Mouse (Mus musculus) macrophage (primary cell): Measurements from ENCODE around the gene Rnasel. TPM values are rescaled to one million over a fixed set of nuclear protein-coding genes. Genes with fewer than 3 reads are reported as not detected.
"Not testable (repeated sequence)": the region's sequence is repeated elsewhere in the genome, so short reads cannot be mapped to it uniquely, and the experiment has no call there.

Source experiments
- H3K27ac ChIP-seq: fragments of 350-480 bp; formaldehyde crosslinking; 2 replicates; pipeline ENCODE4 v1.9.0; 2021
- H3K36me3 ChIP-seq: fragments of 350-480 bp; formaldehyde crosslinking; 2 replicates; pipeline ENCODE4 v1.9.0; 2021; ENCODE audit errors: inconsistent target
- H3K4me3 ChIP-seq: fragments of 350-480 bp; formaldehyde crosslinking; 2 replicates; pipeline ENCODE4 v1.9.0; 2021; ENCODE audit errors: inconsistent target
- H3K79me2 ChIP-seq: fragments of 350-480 bp; formaldehyde crosslinking; 2 replicates; pipeline ENCODE4 v1.9.0; 2021; ENCODE audit errors: inconsistent target
- WGBS: methylation state at CpG from one replicate; pipeline ENCODE4 v1.1.7; 2026; ENCODE audit warnings: inconsistent platforms; ENCODE audit not compliant: missing documents; 5-methylcytosine and 5-hydroxymethylcytosine counted together
- polyA plus RNA-seq: library from polyadenylated mRNA; stranded (reverse); fragments of 250-400 nt; gene quantifications from 3 replicates; pipeline ENCODE4 v1.2.4, GENCODE M21; 2018; ENCODE audit warnings: inconsistent platforms

Rnasel gene
- polyA plus RNA-seq, 1 experiment from 2014 or later = 147 TPM

GRCm38 (mm10) chr1:153742374-153743155 is 6.7 kb upstream of the Rnasel start:
- Histone ChIP-seq H3K4me3 (no peak overlapping the region), H3K27ac (no peak overlapping the region), H3K79me2 (no peaks in the 10 kb centered on the region), H3K36me3 (no peaks in the 10 kb centered on the region)
- 45% methylated on average over 11 of the region's 11 CpGs for WGBS

- H3K4me3 ChIP-seq = no peak overlapping the region
- no peaks in the 10 kb centered on the region for H3K79me2 ChIP-seq
- 87% methylated on average over 13 of the region's 14 CpGs for WGBS
- no peaks in the 10 kb centered on the region for H3K36me3 ChIP-seq
- no peak overlapping the region for H3K27ac ChIP-seq
Measured at GRCm38 (mm10) chr1:153746119-153746670, 3.0 kb upstream of the Rnasel start.

GRCm38 (mm10) chr1:153746728-153747127 is 2.5 kb upstream of the Rnasel start:
- WGBS = 4% methylated on average over 12 of the region's 12 CpGs
- H3K4me3 ChIP-seq = no peak overlapping the region

GRCm38 (mm10) chr1:153747861-153748530 is 1.2 kb upstream of the Rnasel start:
- whole genome bisulfite sequencing = 31% methylated on average over 12 of the region's 12 CpGs
- Histone ChIP-seq H3K79me2 (peaks cover 11% of the 10 kb centered on the region), H3K4me3 (peak overlapping the region; percentile 30), H3K36me3 (no peaks in the 10 kb centered on the region), H3K27ac (peak overlapping the region; percentile 82)

More at GRCm38 (mm10) chr1:153746728-153747127, 2.5 kb upstream of the Rnasel start:
- H3K27ac ChIP-seq = no peak overlapping the region
- no peaks in the 10 kb centered on the region for H3K36me3 ChIP-seq
- H3K79me2 ChIP-seq = no peaks in the 10 kb centered on the region

- 0% methylated on average over 1 of the region's 1 CpGs for WGBS
- Histone ChIP-seq H3K27ac (peak overlapping the region; percentile 82), H3K79me2 (peaks cover 17% of the 10 kb centered on the region), H3K4me3 (peak overlapping the region; percentile 30), H3K36me3 (no peaks in the 10 kb centered on the region)
Measured at GRCm38 (mm10) chr1:153748549-153748948, 677 bp upstream of the Rnasel start.

GRCm38 (mm10) chr1:153750054-153750453 is 828 bp downstream of the Rnasel start:
- peaks cover 32% of the 10 kb centered on the region for H3K79me2 ChIP-seq
- 56% methylated on average over 6 of the region's 6 CpGs for WGBS
- peaks cover 14% of the 10 kb centered on the region; the same call in 1 of the 2 replicates for H3K36me3 ChIP-seq
- H3K4me3 ChIP-seq = no peak overlapping the region
- peak overlapping the region; percentile 82 for H3K27ac ChIP-seq

GRCm38 (mm10) chr1:153751763-153752301 is 2.6 kb downstream of the Rnasel start:
- Histone ChIP-seq H3K4me3 (peak overlapping the region; percentile 97), H3K79me2 (peaks cover 49% of the 10 kb centered on the region), H3K36me3 (peaks cover 14% of the 10 kb centered on the region; the same call in 1 of the 2 replicates), H3K27ac (peak overlapping the region; percentile 99)
- 3% methylated on average over 12 of the region's 13 CpGs for WGBS

GRCm38 (mm10) chr1:153752521-153752920 is 3.3 kb downstream of the Rnasel start:
- WGBS = 1% methylated on average over 6 of the region's 6 CpGs
- Histone ChIP-seq H3K36me3 (peaks cover 14% of the 10 kb centered on the region; the same call in 1 of the 2 replicates), H3K4me3 (peak overlapping the region; percentile 97), H3K79me2 (peaks cover 53% of the 10 kb centered on the region), H3K27ac (peak overlapping the region; percentile 99)

GRCm38 (mm10) chr1:153753725-153754464 is 4.7 kb downstream of the Rnasel start:
- WGBS = 72% methylated on average over 25 of the region's 25 CpGs
- Histone ChIP-seq H3K79me2 (peaks cover 65% of the 10 kb centered on the region), H3K36me3 (peaks cover 25% of the 10 kb centered on the region), H3K4me3 (peak overlapping the region; percentile 97), H3K27ac (peak overlapping the region; percentile 99)

GRCm38 (mm10) chr1:153764136-153764535 is 14.9 kb downstream of the Rnasel start:
- H3K27ac ChIP-seq = no peak overlapping the region
- H3K4me3 ChIP-seq = no peak overlapping the region
- WGBS = 83% methylated on average over 11 of the region's 11 CpGs
- peaks cover 34% of the 10 kb centered on the region for H3K36me3 ChIP-seq
- no peaks in the 10 kb centered on the region for H3K79me2 ChIP-seq

GRCm38 (mm10) chr1:153766298-153766697 is 17.1 kb downstream of the Rnasel start:
- H3K79me2 ChIP-seq = no peaks in the 10 kb centered on the region
- no peak overlapping the region for H3K27ac ChIP-seq
- 94% methylated on average over 5 of the region's 8 CpGs for WGBS
- H3K36me3 ChIP-seq = peaks cover 12% of the 10 kb centered on the region
- H3K4me3 ChIP-seq = no peak overlapping the region

GRCm38 (mm10) chr1:153767281-153767680 is 18.1 kb downstream of the Rnasel start:
- peak overlapping the region; percentile 66 for H3K27ac ChIP-seq
- WGBS = 13% methylated on average over 1 of the region's 1 CpGs
- H3K4me3 ChIP-seq = no peak overlapping the region
- peaks cover 4% of the 10 kb centered on the region for H3K36me3 ChIP-seq
- no peaks in the 10 kb centered on the region for H3K79me2 ChIP-seq

GRCm38 (mm10) chr1:153768465-153768864 is 19.2 kb downstream of the Rnasel start:
- Histone ChIP-seq H3K36me3 (no peaks in the 10 kb centered on the region), H3K4me3 (no peak overlapping the region), H3K27ac (peak overlapping the region; percentile 66), H3K79me2 (no peaks in the 10 kb centered on the region)
- 20% methylated on average over 5 of the region's 5 CpGs for WGBS

GRCm38 (mm10) chr1:153769571-153769970 is 20.3 kb downstream of the Rnasel start:
- H3K27ac ChIP-seq, H3K36me3 ChIP-seq, H3K4me3 ChIP-seq, H3K79me2 ChIP-seq: not testable (repeated sequence)
- 83% methylated on average over 6 of the region's 6 CpGs for WGBS
